Mouse (Mus musculus) MEL-GATA-1-ER (cell line): ENCODE results near the gene Hmga1.

ENCODE experiments used
- DNase-seq: peaks from one replicate; pipeline ENCODE4 v3.0.0-alpha.2; 2012; ENCODE audit warnings: low read depth; ENCODE audit errors: extremely low read depth

Gene Hmga1

DNA sequence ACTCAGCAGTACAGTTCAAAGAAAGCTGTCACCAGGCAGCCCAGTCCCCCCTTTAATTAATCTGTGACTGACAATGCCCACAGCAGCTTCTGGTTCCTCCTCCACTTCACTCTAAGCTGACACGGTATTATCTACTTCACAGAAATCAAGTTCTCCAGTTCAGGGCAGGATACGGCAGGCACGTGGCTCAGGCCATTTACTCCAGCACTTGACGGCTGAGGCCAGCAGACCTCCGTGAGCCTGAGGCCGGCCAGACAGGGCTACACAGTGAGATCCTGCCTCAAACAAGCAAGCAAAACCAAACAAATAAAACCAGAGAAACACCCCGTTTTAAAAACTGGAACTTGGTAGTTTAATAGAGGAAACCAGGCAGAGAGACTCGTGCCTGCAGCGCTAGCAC, 30.4 kb downstream of the Hmga1 start:
- no peak for DNase-seq

DNA sequence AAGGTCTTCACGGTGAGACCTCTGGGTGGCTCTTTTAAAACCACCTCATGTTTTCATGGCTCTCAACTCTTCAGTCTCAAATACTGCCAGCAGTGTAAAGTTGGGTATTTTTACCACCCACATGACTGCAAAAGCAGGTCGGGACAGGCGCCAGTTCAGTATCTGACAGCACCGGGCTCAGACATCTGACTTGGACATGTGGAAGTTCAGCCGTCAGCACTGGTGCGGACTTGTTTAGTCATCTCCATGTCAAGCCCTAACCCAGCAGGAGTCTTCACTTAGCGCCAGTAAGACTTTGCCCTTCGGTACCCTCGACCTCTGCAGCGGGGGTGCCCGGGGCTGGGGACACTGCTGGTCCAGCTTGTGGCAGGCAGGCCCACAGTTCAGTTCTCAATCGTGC, 31.0 kb downstream of the Hmga1 start:
- no peak for DNase-seq

DNA sequence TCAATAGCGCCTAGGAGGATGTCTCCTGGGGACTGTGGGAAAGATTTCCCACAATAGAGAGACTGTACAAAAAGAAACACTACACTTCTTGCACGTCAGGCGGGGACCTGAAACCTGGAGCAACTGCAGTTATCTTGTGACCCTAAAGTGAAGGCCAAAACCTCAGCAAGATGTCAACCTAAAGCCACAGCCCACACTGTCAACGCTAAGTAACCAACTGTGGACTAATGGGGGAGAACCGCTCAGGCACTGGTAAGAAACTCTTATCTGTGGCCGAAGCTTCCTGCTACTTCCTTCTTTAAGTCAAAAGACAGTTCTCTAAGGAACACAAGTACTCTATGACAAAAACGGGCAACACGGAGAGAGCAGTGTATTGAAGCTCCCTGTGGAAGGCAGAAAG, 31.9 kb downstream of the Hmga1 start:
- DNase-seq: peak; percentile 89

DNA sequence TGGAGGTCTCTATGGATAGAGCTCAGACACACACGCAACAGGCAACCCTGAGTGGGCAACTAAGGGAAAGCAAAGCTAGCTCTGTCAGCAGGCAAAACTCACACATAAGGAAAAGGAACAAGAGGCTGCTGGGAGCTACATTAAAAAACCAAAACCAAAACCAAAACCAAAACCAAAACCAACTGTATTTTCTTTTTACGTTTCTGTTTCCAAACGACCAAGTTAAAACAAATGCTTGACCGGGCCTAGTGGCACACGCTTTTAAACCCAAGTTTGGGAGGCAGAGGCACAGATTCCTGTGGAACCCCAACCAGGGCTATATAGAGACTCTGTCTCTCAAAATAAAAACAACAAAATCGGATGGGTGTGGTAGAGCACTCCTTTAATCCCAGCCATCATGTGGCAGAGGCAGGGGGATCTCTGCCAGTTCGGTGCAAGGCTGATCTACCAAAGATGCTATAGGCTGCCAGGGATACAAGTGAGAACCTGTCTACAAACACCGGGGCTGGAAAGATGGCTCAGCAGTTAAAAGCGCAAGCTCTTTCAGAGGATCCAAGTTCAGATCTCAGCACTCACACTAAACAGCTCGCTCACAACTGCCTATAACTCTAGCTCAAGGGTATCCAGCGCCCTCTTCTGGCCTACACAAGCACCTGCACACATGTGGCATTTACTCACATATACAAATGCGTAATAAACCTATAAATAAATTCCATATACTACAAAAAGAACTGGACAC, 35.7 kb downstream of the Hmga1 start:
- DNase-seq: no peak

DNA sequence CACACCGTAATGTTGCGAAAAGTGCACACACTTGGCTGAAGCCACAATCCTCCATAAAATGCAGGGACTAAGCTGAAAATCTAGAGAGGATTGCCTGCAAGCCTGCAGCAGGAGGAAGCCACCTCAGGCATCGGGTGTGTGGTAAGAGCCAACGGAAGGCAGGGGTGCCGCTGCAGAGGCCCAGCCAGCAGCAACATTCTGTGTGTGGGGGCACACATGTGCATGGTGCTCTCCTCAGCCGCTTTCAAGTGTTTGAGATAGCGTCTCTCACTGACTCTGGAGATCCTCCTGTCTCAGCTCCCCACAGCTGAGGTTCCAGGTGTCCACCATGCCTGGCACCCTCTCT, 36.2 kb downstream of the Hmga1 start:
- DNase-seq: no peak

DNA sequence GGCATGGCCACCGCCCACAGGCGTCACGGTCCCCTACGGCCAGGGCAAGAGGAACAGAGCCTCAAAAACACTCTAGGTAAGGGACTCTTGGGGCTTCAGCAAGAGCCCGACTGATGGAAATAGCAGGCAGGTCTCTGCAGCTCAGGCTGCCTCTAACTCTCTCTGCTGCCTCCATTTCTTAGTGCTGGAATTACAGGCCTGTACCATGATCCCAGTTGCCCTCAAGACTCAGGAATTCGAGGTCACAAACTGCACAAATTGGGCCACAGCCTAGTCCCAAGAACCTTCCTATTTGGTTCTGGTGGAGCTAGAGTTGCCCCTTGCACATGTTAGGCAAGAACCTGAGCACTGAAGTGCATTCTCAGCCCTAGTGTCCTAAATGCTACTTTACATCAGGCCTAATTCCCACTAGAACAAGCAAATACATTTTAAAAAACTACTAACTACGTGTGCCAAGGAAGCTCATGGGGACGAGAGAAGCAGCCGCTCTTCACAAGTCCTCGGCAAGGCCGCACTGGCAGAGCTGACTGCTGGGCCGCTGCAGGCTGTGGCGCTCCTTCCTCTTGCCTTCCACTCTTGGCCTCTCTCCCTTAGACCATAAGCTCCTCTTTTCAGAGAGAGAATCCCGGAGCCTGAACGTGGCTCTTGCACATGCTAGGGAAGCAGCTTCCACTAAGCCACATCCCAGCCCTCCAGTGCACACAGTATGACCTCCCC, 39.5 kb downstream of the Hmga1 start:
- no peak for DNase-seq

DNA sequence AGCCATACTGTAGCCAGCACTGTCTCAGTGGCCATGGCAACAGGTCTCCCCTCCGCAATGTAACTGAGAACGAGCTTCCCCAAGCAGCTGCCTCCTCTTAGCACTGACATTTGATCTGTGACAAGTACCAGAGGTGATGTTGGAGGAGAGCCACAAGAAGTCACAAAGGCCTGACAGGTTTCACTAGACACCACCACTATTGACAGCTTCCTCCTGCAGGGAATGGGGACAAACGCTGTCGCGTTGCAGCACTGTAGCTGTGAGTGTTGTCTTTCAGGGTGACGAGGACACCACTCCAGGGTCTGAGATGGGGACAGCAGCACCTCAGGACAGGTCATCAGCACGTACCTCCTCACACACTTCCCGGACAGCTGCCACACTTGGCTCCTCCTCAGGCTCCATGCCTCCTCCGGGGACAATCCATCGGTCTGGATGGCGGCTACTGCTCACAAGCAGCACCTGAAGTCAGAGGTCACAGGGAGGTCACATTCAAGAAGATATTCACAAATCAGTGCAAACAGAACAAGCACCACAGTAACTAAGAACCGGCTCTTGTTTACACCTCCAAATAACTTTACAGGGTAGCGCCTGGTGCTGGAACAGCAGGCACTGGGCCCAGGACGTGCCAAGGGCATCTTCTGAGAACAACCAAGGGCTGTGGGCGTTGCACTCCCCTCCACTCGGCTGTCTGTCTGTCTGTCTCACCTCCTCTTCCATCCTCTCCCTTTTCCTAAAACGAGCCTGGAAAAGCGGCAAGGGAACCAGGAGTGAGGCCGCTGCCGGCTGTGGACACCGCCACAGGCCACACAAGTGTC, 40.3 kb downstream of the Hmga1 start:
- DNase-seq: no peak

DNA sequence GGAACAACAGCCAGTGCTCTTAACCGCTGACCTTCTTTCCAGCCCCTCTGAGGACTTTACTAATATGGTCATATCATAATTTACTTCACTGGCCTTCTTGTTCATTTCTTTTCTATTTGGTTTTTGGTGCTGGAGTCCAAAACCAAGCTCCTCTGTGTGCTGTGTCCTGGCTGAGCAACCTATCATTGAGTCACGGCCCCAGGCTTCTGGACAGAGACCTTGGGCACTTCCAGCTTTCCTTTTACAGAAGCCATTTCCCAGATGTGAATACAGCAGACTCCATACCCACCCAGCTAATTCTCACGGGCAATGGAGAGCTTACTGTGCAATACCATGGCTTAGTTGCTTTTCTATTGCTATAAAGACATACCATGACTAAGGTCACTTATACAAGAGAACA, 44.0 kb downstream of the Hmga1 start:
- no peak for DNase-seq

DNA sequence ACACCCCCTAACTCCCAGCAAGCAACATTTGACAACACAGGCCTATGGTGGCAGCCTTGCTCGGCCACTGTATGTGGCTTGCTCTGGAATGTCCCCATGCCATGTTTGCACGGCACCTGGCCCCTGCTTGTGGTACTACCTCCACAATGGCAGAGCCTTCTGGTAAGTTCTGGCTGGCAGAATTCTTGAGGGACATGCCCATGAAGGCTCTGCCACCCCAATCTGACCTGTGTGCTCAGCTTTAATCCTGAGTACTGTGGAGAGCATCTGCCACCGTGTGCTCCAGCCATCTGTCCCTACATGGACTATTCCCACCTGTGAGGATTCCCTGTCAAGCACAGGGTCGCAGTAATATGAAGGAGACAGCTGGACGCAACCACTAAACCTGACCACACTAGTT, 44.6 kb downstream of the Hmga1 start:
- no peak for DNase-seq

DNA sequence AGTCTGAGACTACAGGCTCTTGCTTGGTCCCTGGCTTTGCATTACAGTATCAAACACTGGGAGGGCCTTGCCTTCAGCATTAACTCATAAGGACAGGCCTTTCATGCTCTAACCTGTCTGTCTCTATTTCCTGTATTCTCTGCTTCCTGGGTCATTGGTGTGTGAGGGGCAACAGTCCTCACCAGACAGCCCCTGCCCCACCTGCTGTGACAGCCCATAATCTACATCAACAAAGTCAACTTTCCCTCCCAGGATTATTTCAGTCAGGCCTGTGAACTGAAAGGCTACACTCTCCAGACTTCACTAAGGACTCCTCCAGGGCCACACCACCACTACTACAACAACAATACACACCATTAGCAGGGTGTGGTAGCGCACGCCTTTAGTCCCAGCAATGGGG, 46.7 kb downstream of the Hmga1 start:
- DNase-seq: no peak

DNA sequence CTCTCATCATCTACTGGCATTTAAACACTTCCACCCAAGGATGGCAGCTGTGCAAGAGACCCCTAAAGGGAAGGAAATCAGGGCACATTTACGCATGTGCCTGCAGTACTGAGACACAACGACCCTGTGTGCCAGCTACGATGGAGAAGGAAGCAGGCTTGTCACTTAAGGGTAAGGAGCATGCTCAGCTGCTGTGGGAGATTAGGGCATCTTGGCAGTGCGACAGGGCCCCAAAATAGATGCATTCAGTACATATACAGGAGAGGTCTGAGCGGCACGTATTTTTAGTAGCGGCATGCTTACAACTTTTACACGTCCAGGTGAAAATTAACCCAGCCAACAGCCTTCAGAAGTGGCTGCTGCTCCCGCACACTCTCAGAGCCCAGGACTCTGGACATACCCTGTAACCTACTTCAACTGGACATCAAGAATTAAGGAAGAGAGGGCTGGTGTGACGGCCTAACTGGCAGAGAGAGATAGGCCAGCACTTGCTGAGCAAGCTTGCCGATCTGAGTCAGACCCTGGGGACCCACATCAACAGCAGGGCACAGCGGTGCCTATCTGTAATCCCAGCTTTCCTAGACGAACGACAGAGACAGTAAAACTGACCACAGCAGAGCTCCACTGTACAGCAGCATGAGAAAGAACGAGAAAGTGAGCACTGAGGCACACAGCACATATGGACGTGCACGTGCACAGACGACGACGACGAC, 47.4 kb downstream of the Hmga1 start:
- no peak for DNase-seq

DNA sequence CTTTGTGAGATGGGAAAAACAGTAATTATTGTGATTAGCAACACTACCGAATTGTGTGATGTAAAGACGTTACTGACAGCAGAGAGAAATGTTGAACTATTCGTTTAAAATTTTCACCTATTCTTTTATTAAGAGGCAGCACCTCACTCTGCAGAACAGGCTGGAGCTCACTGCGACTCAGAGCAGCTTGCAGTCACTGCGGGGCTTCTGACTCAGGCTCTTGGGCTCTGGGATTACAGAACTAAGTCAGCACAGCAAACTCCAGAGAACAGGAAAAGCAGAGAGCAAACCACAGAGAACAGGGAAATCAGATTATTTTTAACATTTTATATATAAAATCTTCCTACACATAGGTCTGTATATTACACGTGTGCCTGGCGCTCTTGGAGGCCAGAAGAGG, 53.3 kb downstream of the Hmga1 start:
- DNase-seq: no peak

DNA sequence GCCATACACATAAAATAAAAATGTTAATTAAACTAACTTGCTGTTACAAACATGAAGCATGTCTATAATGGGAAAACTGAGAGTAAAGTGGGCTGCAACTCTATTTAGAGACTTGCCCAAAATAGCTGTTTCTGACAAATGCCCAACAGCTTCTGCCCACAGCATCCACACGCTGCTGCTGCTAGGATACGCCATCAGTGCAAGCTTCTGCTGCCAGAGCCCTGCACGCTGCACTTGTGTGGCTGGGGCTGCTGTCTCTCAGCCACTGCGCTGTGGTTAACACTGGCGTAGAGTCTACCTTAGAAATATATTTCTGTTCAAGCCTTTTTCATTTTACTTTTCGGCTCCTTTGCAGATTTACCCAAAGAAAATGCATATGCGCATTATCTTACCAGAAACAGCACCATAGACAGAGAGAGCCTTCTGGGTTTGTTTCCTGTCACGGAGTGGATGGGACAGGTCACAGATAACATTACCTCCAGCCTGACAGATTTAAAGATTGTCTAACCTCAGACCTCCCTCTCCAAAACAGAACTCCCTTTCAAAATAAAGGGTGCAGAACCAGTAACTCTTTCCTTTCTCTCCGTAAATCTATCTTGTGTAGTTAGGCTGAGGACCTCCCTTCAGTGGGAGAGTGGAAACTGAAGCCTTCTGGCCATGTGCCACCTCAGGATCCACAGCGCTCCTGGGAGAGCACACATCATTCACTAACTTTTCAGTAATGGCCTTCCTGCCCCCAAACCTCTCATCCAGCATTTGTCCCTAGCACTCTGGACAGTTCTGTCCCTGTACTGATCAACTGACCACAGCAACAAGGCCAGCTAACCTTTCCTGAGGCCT, 54.6 kb downstream of the Hmga1 start:
- DNase-seq: no peak

DNA sequence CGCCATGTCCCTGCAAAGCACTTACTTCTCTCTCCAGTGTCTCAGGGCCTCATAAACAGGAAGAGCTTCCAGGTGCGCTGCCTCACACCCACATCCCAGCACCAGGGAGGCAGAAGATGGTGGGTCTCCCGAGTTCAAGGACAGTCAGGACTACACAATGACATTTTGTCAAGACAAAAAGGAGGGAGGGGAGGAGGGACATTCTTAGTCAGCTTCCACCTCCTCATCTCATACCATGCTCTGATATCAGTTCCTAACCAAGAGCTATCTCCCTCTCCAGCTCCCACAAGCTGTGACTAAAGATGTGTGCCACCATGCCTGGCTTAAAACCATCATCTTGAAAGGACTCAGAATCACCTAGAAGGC, 55.2 kb downstream of the Hmga1 start:
- DNase-seq: no peak

DNA sequence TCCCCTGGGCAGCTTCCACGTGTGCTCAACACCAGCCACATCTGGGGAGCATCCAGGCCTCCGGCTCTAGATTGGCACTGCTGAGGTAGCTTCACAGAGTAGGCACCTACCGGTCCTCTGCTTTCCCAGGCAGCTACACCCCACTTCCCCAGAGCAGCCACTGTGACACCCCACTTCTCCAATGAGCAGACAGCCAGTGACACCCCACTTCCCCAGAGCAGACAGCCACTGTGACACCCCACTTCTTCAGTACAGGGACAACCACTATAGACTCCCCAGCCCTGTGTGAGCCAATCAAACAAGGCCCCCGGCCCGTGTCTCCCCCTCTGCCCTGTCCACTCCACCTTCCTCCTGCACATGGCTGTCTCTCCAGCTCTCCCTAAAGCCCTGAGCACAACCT, 55.7 kb downstream of the Hmga1 start:
- no peak for DNase-seq

DNA sequence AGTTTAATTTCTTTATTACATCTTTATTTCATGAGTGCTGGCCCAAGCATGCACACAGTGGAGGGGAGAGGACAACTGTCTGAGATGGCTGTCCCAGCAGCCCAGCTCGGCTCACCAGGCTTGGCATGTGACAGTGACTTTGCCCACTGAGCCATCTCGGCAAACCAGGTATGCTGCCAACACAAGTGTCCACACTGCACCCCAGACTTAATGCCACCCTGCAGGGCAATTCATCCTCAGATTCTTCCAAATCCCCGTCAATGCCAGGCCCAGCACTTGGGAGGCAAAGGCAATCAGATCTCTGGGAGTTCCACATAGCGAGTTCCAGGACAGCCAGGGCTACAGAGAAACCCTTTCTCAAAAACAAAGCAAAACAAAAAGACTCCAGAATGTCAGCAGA, 56.7 kb downstream of the Hmga1 start:
- no peak for DNase-seq
